Mouse (Mus musculus) lung, postnatal 0 days (tissue): Measurements from ENCODE around the gene Gmnn. TPM values are rescaled to one million over a fixed set of nuclear protein-coding genes. Genes with fewer than 3 reads are reported as not detected.
A peak's percentile ranks its signal among the peaks of the same experiment; 100 is the strongest.

Source experiments
- ATAC-seq: fragments of 200-750 bp; cut with Nextera tagmentation; 2 replicates; pipeline ENCODE4 v1.8.0; 2017; ENCODE audit warnings: moderate library complexity
- DNase-seq: peaks from one replicate; pipeline ENCODE4 v3.0.0-alpha.2; 2016; ENCODE audit warnings: low spot score
- H3K27ac ChIP-seq: fragments of 300-500 bp; sonication (generic); 2 replicates; pipeline ENCODE4 v1.5.1; 2014; ENCODE audit warnings: antibody characterized with exemption, mild to moderate bottlenecking, low read length, mixed read lengths
- H3K27me3 ChIP-seq: fragments of 300-500 bp; sonication (generic); replicated peaks from 2 replicates; pipeline ENCODE4 v1.6.1; 2014; ENCODE audit warnings: low read length, mixed read lengths; ENCODE audit not compliant: insufficient read depth
- H3K36me3 ChIP-seq: fragments of 300-500 bp; sonication (generic); 2 replicates; pipeline ENCODE4 v1.6.1; 2014; ENCODE audit warnings: low read length, mixed read lengths; ENCODE audit not compliant: insufficient read depth
- H3K4me1 ChIP-seq: fragments of 300-500 bp; sonication (generic); 2 replicates; pipeline ENCODE4 v1.6.1; 2014; ENCODE audit warnings: antibody characterized with exemption, low read depth, low read length, mixed read lengths; ENCODE audit not compliant: insufficient read depth
- H3K4me2 ChIP-seq: fragments of 300-500 bp; sonication (generic); replicated peaks from 2 replicates; pipeline ENCODE4 v1.6.1; 2014; ENCODE audit warnings: low read depth, mild to moderate bottlenecking, low read length, moderate library complexity, mixed read lengths
- H3K4me3 ChIP-seq: fragments of 300-500 bp; sonication (generic); 2 replicates; pipeline ENCODE4 v1.5.1; 2014; ENCODE audit warnings: low read depth, low read length
- H3K9ac ChIP-seq: fragments of 300-500 bp; sonication (generic); replicated peaks from 2 replicates; pipeline ENCODE4 v1.6.1; 2014; ENCODE audit warnings: low read depth, mild to moderate bottlenecking
- H3K9me3 ChIP-seq: fragments of 300-500 bp; sonication (generic); 2 replicates; pipeline ENCODE4 v1.6.1; 2016; ENCODE audit warnings: low read length, mixed read lengths
- CTCF ChIP-seq: IDR thresholded peaks from 2 replicates; pipeline ENCODE4 v1.5.1; 2016; ENCODE audit warnings: antibody characterized with exemption, mild to moderate bottlenecking
- EP300 ChIP-seq: IDR thresholded peaks from 2 replicates; pipeline ENCODE4 v1.6.1; 2016; ENCODE audit warnings: antibody characterized with exemption, mild to moderate bottlenecking, control low read depth
- WGBS: fragments of 180-500 bp; shearing (Covaris S2); extraction: QIAGEN DNeasy Blood & Tissue Kit; methylation state at CpG from one replicate; pipeline ENCODE4 v1.1.7; 2014; 5-methylcytosine and 5-hydroxymethylcytosine counted together
- polyA plus RNA-seq: library from polyadenylated mRNA; unstranded; fragments of >200 nt; fragmentation: Nextera tagmentation; extraction: Ambion mirVana; gene quantifications from 2 replicates; pipeline ENCODE4 v1.2.1, GENCODE M21; 2015

Gene Gmnn
- polyA plus RNA-seq, 1 experiment from 2014 or later = 24.1 TPM

- DNase-seq = no peak
- peak overlapping the region; percentile 89 for H3K4me3 ChIP-seq
- TF ChIP-seq EP300 = no peak
- no peak for TF ChIP-seq CTCF
- H3K9me3 ChIP-seq = no peaks in the 10 kb centered on the region
- H3K27me3 ChIP-seq = no peaks in the 10 kb centered on the region
- H3K27ac ChIP-seq = no peak overlapping the region
- ATAC-seq = no peak
- 8% methylated on average over 4 of the region's 4 CpGs for WGBS
- no peaks in the 10 kb centered on the region for H3K36me3 ChIP-seq
- H3K4me2 ChIP-seq = peak overlapping the region; percentile 72
- no peak overlapping the region; the same call in 1 of the 2 replicates for H3K9ac ChIP-seq
- peaks cover 5% of the 10 kb centered on the region; the same call in 1 of the 2 replicates for H3K4me1 ChIP-seq
These were observed 531 bp upstream of the Gmnn start for GRCm38 (mm10) chr13:24762254-24762653.

- no peaks in the 10 kb centered on the region for H3K9me3 ChIP-seq
- H3K4me2 ChIP-seq = peak overlapping the region; percentile 72
- WGBS = 1% methylated on average over 10 of the region's 10 CpGs
- H3K27ac ChIP-seq = no peak overlapping the region
- H3K4me3 ChIP-seq = peak overlapping the region; percentile 89
- peaks cover 5% of the 10 kb centered on the region; the same call in 1 of the 2 replicates for H3K4me1 ChIP-seq
- no peaks in the 10 kb centered on the region for H3K27me3 ChIP-seq
- TF ChIP-seq CTCF (peak; percentile 5; the same call in 1 of the 2 replicates), EP300 (no peak)
- no peaks in the 10 kb centered on the region for H3K36me3 ChIP-seq
- ATAC-seq (no peak), DNase-seq (no peak)
- H3K9ac ChIP-seq = peak overlapping the region; percentile 39; the same call in 1 of the 2 replicates
These were observed 680 bp downstream of the Gmnn start for GRCm38 (mm10) chr13:24761083-24761402.

DNA sequence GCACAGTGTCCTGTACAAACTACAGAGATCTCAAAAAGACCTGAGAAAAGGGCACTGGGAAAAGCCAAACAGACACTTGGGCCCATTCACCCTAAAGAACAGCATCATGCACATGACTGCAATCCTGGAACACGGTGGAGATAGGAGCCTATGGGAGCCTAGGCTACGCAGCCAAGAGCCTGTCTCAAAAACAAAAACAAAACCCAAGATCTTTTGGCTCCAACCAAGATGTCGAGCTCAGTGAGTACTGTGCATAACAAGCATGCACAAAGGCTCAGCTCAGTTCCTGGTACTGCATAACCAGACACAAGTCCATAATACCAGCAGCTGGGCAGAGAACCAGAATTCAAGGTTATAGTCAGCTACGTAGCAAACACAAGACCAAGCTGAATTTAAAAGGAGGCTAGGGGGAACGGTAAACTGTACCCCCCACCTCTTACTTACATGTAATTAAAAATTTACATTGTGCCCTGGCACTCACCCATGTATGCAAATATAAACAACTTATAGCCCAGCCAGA lies 1.3 kb downstream of the Gmnn start:
- Histone ChIP-seq H3K4me2 (peak overlapping the region; percentile 72; the same call in 1 of the 2 replicates), H3K4me1 (peaks cover 5% of the 10 kb centered on the region; the same call in 1 of the 2 replicates), H3K36me3 (no peaks in the 10 kb centered on the region), H3K4me3 (peak overlapping the region; percentile 89; the same call in 1 of the 2 replicates), H3K9me3 (no peaks in the 10 kb centered on the region), H3K9ac (no peak overlapping the region), H3K27ac (peak overlapping the region; percentile 9; the same call in 1 of the 2 replicates), H3K27me3 (no peaks in the 10 kb centered on the region)
- ATAC-seq = no peak
- peak; percentile 25 for DNase-seq
- TF ChIP-seq CTCF (no peak), EP300 (no peak)
- WGBS = 48% methylated on average over 5 of the region's 5 CpGs

GRCm38 (mm10) chr13:24759451-24759850 lies 2.3 kb downstream of the Gmnn start:
- 65% methylated on average over 10 of the region's 10 CpGs for WGBS
- Histone ChIP-seq H3K4me1 (peaks cover 5% of the 10 kb centered on the region; the same call in 1 of the 2 replicates), H3K9ac (no peak overlapping the region), H3K4me2 (no peak overlapping the region), H3K9me3 (no peaks in the 10 kb centered on the region), H3K36me3 (no peaks in the 10 kb centered on the region), H3K27me3 (no peaks in the 10 kb centered on the region), H3K27ac (no peak overlapping the region), H3K4me3 (no peak overlapping the region)
- TF ChIP-seq EP300 (no peak), CTCF (no peak)
- ATAC-seq = no peak
- DNase-seq = peak; percentile 36

DNA sequence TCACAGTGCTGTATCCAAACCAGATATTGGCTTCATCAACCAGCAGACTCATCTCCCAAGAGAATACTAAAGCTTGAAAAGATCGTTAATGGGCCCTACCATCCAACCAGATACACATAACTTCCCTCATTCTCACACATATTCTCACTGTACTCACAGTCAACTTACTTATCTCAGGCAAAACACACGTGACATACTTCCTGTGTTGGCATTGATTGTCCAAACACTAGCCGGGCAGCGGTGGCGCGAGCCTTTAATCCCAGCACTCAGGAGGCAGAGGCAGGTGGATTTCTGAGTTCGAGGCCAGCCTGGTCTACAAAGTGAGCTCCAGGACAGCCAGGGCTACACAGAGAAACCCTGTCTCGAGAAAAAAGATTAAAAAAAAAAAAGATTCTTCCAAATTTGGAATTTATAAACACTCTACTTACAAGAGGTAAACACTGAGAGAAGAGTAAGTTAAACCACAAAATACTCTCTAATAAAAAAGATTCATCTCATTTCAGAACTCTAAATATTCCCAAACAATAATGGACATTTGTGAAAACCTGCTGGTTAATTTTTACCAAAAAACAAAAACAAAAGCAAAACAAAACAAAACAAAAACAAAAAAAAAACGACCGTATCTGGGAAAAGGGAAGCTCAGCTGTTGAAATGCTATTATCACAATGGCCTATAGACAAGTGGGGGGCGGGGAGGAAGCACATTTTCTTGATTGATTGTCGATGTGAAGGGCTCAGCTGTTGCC lies 3.7 kb downstream of the Gmnn start:
- Histone ChIP-seq H3K4me3 (no peak overlapping the region), H3K9ac (no peak overlapping the region), H3K4me1 (peaks cover 5% of the 10 kb centered on the region; the same call in 1 of the 2 replicates), H3K4me2 (no peak overlapping the region), H3K27me3 (no peaks in the 10 kb centered on the region), H3K36me3 (0 out of 2 replicates have a peak, but pooled peaks cover 3% of the 10 kb centered on the region), H3K27ac (no peak overlapping the region), H3K9me3 (no peaks in the 10 kb centered on the region)
- DNase-seq = no peak
- no peak for TF ChIP-seq EP300
- no peak for TF ChIP-seq CTCF
- WGBS = 72% methylated on average over 12 of the region's 12 CpGs
- no peak for ATAC-seq

DNA sequence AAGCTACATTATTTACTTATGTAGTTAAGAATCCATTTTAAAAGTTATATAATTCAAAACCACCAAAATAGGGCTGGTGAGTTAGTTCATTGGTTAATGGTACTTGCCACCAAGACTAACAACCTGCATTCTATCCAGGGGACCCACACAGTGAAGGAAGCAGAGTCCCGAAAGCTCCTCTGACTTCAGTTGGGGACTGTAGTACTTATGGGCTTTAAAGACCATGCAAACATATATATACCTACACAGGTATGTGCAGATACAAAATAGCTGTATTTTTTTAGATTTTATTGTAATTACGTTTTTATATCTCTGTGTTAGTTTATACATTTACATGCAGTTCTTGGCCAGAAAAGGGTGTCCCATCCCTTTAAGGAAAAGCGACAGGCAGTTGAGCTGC lies 5.0 kb downstream of the Gmnn start:
- Histone ChIP-seq H3K4me1 (peaks cover 5% of the 10 kb centered on the region; the same call in 1 of the 2 replicates), H3K9ac (no peak overlapping the region), H3K9me3 (no peaks in the 10 kb centered on the region), H3K27me3 (no peaks in the 10 kb centered on the region), H3K36me3 (0 out of 2 replicates have a peak, but pooled peaks cover 3% of the 10 kb centered on the region), H3K4me3 (no peak overlapping the region), H3K4me2 (no peak overlapping the region), H3K27ac (no peak overlapping the region)
- no peak for ATAC-seq
- no peak for DNase-seq
- 92% methylated on average over 3 of the region's 3 CpGs for WGBS
- TF ChIP-seq CTCF = no peak
- no peak for TF ChIP-seq EP300
